Mouse (Mus musculus): ENCODE measurements around the gene Zbed6.

The Zbed6 gene

GRCm38 (mm10) chr1:133662941-133663340 lies 2.3 kb upstream of the Zbed6 start:
- no peak for DNase-seq

- peak; percentile 94 for DNase-seq
Measured at GRCm38 (mm10) chr1:133661203-133661933, 683 bp upstream of the Zbed6 start, which contains the start of gene Gm38394. TSS of gene Gm38394 (minus strand) at chr1:133661318.

GRCm38 (mm10) chr1:133658878-133659277 lies 1.8 kb downstream of the Zbed6 start:
- DNase-seq = peak; percentile 30

- DNase-seq = no peak
Measured at GRCm38 (mm10) chr1:133656811-133657210, 3.9 kb downstream of the Zbed6 start.

- DNase-seq = no peak
Measured at GRCm38 (mm10) chr1:133653033-133653432, 7.7 kb downstream of the Zbed6 start.

GRCm38 (mm10) chr1:133650288-133651055 lies 10.2 kb downstream of the Zbed6 start:
- no peak for DNase-seq

- DNase-seq = no peak
Measured at GRCm38 (mm10) chr1:133645652-133646051, 15.0 kb downstream of the Zbed6 start.

GRCm38 (mm10) chr1:133641163-133641562 lies 19.5 kb downstream of the Zbed6 start:
- no peak for DNase-seq

GRCm38 (mm10) chr1:133638517-133638916 lies 22.2 kb downstream of the Zbed6 start:
- DNase-seq = no peak

- DNase-seq = no peak
Measured at GRCm38 (mm10) chr1:133632168-133632567, 28.5 kb downstream of the Zbed6 start.

- peak; percentile 65 for DNase-seq
Measured at GRCm38 (mm10) chr1:133625052-133625451, 35.6 kb downstream of the Zbed6 start.

- DNase-seq = no peak
Measured at GRCm38 (mm10) chr1:133618311-133618710, 42.4 kb downstream of the Zbed6 start.

- no peak for DNase-seq
Measured at GRCm38 (mm10) chr1:133617908-133618307, 42.8 kb downstream of the Zbed6 start.

GRCm38 (mm10) chr1:133613817-133614216 lies 46.9 kb downstream of the Zbed6 start:
- DNase-seq = no peak

- DNase-seq = no peak
Measured at GRCm38 (mm10) chr1:133611436-133611835, 49.2 kb downstream of the Zbed6 start.

GRCm38 (mm10) chr1:133610601-133611000 lies 50.1 kb downstream of the Zbed6 start:
- no peak for DNase-seq

- peak; percentile 97 for DNase-seq
Measured at GRCm38 (mm10) chr1:133609771-133610502, 50.7 kb downstream of the Zbed6 start, which contains the start of gene Snrpe. TSS of gene Snrpe (minus strand) at chr1:133610291.

Measured in cerebellum, adult 9-11 months (tissue).